Mouse (Mus musculus) layer of hippocampus, adult 11-12 months (tissue): ENCODE data around the gene Map7d3.

Experiments used
- DNase-seq: peaks from one replicate; pipeline ENCODE4 v3.0.0; 2022; ENCODE audit warnings: low spot score

Map7d3 gene

DNA sequence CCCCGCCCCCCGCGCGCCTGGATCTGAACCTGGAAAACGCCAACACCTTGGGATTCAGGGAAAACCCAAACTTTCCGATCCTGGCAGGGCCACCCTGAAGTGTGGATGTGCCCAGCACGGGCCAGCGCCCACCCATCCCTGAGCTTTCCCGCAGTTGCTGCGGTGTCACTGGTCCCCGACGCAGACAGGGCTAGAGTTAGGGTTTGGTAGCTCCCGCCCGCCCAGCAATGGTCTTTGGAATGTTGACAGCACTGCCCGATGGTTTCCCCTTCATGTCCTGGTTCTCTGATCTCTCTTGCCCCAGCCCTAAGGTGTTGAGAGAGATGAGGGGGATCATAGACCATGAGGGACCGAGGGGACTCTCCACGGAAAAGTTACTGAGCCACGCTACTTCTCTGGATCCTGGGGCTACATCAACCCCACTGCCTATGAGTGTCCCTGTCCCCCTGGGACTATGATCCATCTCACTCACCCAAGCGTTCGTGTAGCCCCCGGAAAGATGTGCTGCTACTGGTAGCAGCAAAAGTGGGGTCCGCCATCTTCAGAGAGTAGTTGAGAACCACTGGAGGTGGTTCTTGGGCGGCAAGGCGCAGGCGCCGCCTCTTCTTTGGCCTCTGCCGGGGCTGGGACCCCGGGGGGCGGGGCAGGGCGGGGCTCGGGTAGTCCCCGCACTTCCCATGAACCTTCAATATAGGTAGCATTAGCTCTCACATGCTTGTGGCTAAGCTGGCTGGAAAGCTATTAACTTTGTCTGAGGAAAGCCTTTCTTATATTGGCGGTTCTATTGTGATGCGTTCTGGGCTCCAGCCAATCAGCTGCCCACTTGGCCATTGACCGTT, at the start of gene Map7d3:
Gene Map7d3 (minus strand): TSS at position 562 of the 839 bp plus-strand sequence.
- DNase-seq = no peak

DNA sequence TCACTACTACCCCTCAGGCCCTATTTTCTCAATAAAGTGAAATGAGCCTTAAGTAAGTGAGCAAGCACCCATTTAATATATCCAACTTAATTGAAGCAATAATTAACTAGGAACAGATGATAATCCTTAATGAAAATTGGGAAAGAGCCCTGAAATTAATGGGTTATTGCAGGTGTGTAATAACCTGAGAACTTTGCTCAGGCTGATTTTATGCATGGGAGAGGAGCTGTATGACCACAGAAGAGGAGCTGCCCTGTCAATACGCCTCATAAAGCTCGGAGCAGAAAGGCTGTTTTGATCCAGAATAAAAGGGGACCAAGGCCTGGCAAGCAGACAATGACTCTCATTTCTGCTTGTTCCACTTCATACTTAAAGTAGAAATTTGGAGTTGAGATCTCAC, 47.7 kb upstream of the Map7d3 start, which contains the start of gene Adgrg4:
Gene Adgrg4 (plus strand): TSS at position 301 of the 400 bp plus-strand sequence.
- no peak for DNase-seq

DNA sequence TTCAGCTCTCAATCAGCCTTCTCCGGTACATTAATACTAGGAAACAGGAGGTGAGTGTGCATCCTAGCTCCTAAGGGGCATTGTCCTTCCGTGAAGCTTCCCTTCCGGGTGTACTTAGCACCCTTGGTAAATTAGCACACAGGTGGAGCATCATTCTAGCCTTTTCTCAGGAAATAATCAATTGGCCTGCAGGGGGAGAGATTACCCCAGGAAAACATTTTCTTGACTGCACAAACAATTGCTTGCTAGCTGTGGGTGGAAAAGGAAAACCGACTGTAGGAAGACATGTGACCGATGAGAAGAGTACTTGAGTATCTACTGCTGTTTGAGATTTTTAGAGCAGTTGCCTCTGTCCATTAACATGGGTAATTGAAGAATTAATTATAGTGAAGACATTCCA, 19.1 kb upstream of the Map7d3 start:
- peak; percentile 7 for DNase-seq

DNA sequence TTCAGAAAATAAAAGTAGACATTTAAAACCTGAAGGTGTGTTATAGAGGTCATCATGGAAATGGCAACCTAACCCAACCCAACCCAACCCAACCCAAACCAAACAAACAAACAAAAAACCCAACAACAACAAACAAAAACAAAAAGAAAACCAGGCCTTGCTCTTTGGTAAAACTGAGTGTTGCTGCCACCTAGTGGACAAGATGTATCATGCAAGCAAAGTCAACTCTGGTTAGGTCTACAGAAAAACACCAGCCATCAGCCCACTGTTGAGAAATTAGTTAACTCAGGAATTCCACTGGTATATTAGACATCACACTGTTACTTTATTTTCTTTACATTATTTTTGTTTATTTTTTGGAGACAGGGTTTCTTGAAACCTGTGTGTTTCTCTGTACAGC, 17.2 kb upstream of the Map7d3 start:
- DNase-seq = peak; percentile 9

GRCm38 (mm10) chrX:56835842-56836241, 13.7 kb upstream of the Map7d3 start:
- no peak for DNase-seq

DNA sequence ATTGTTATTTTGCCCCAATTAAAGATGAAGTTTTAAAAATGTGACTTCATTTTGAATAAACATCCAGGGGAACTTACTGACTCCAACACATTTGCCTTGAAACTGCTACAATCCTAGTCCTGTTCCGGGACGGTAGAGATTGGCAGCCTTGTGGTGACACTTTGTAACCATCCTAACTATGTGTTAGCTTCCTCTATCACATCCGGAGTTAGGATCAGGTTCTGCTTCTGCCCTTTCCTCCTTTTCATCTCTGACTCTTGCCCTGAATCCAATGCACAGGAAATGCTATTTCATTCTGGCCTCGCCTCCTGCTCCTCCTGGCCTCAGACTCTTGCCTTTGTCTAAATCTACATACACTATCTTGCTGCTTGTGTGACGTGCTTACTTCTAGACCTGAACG, 5.4 kb upstream of the Map7d3 start:
- no peak for DNase-seq

- peak; percentile 57 for DNase-seq
These were observed 30.9 kb downstream of the Map7d3 start for GRCm38 (mm10) chrX:56791268-56791667.

DNA sequence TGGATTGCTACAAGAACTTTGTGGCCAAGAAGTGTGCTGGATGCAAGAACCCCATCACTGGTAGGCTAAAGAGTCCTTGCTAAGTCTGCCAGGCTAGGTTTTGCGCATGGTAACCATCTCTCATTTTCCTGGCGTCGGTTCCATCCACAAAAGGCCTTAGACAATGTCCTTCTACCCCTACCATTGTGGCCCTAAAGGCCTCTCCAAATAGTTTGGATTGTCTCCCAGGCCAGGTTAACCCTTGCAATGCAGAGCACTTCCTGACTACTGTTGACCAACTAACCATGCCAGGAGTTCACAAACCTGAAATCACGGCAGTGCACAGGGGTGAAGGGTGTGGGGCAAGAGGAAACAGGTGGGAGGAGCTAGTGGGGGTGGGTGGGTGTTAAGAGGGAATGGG, 31.5 kb downstream of the Map7d3 start:
- no peak for DNase-seq

DNA sequence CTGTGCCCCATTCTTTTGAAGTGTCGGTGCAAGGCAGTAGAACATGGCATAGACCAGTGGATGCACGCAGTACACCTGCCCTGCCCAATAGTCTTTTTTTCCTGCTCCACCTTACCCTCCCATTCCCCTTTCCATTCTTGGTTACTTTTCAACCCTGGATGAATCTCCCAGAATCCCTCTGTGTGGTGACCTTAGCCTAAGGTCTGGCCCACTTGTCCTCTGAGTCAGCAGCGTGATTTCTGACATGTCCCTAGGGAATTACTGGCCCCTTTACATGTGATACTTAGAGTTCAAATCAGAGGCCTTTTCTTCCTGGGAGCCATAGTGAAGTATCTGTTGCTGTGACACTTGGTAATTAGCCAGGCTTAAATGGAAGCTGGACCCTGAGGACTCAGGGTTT, 34.6 kb downstream of the Map7d3 start:
- no peak for DNase-seq

GRCm38 (mm10) chrX:56786281-56787061, 35.7 kb downstream of the Map7d3 start:
- DNase-seq = no peak

GRCm38 (mm10) chrX:56773329-56773728, 48.8 kb downstream of the Map7d3 start:
- DNase-seq = no peak

DNA sequence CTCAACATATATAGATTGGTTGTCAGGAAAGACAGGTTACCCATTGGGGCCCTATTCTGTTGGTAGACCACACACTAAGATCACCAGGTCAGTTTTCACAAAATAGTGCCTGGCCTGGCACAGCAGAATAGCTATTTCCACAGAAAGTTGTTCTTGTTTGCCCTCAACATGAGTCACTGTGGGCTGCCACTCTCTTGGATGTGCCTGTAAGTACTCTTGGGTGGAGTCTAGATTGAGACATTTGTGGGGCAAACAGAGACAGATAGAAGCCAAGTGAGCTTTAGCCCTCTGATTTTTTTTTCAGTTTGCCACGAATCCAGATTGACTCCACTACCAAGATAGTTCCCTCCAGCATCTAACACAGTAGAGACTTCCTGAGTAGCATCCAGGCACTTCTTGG, 50.4 kb downstream of the Map7d3 start:
- no peak for DNase-seq

DNA sequence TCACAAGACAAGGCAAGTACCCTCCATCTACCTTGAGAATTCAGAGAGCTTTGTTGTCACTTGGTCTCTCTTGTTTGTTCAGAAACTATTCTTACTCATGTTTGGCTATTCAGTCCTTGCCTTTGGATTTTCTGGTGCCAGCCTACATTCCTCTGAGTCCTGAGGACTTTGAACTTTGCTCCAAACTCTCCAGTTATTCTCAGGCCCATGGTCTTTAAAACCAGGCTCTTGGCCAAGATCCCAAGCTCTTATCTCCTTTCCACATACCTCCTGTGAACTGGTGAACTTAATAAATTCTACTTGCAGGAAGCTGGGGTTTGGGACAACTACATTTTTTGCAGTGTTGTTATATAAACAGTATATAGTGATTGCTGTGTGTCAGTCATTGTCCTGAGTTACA, 52.3 kb downstream of the Map7d3 start:
- no peak for DNase-seq

GRCm38 (mm10) chrX:56760257-56760760, 61.8 kb downstream of the Map7d3 start:
- DNase-seq = no peak

DNA sequence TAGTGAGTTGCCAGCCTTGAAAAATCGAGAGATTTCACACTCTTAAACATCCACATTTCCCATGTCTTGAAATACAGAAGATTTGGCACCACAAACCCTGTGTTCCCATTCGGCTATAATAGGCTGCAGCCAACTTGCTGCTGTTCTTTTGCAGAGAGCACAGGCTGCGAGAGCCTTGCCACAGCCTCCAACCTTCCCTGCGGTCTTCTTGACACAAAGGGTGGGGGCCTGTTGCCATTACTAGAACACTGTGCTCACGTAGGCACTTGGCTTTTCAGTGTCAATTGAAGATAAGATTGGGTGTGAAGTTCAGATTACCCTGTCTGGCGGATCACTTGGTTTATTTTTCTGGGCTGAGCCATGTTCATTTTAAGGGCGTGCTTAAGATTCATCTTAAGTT, 65.8 kb downstream of the Map7d3 start:
- DNase-seq = no peak

DNA sequence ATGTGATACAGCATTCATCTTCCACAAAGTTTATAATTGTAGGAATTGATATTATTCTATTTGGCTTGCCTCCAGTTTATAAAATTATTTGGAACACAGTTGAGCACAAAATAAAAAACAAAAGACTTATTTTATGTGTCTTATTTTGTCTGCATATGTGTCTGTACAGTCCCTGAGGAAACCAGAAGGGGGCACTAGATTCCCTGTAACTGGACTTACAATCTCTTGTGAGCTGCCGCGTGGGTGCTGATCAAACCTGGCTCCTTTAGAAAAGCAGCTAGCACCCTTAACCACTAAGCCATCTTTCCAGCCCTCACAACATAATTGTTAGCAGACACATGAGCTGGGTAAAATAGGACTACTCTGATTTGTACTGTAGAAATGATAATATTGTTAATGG, 66.5 kb downstream of the Map7d3 start:
- DNase-seq = peak; percentile 26

DNA sequence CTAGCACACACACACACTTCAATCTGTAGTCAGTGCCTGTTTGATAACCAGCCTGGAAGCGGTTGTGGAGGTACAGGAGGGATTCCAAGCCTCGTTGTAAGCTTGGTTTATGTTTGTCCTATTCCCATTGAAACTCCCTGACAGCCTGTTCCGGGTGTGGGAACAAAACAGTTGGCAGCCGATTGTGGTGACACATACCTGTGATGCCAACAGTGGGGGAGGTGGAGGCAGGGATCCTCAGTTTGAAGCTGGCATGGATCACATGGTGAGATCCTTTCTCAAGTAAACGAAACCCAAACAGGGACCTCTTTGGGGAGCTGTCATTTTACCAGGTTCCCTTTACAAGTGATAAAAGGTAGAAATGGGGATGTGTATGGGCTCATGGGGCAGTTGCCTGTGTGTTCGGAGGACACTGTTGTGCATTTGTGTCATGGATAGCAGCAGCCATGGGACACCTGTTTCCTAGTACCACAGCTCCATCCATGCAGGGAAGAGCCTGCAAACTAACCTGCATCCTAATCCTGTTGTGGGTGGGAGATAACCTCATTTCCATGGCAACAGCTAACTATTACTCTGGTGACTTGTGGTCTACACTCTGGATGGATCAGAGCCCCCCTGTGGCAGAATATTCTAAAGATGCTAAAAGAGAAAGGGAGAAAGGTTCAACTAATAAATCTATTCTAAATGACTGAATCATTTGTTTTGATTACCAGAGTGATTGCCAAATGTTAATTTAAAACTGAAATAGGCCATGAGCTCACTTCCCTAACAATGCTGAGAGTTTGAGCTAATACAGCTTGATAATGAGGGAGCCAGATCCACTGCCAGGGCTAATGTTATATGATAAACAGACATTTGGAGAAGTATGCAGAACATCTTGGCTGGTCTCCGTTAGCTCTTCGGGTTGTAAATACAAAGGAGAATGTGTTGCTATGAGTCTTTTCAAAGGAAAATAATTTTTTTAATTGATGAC, 68.5 kb downstream of the Map7d3 start:
- peak; percentile 29 for DNase-seq

- DNase-seq = no peak
These were observed 70.0 kb downstream of the Map7d3 start for GRCm38 (mm10) chrX:56752144-56752543.

GRCm38 (mm10) chrX:56751536-56751935, 70.6 kb downstream of the Map7d3 start:
- no peak for DNase-seq
